Mouse (Mus musculus) telencephalon, adult 2 months (tissue): Measurements from ENCODE around the gene Styk1.
"Not testable (repeated sequence)": the region's sequence is repeated elsewhere in the genome, so short reads cannot be mapped to it uniquely, and the experiment has no call there.

Source experiments
- DNase-seq: peaks from one replicate; pipeline ENCODE4 v3.0.0-alpha.2; 2011; ENCODE audit warnings: low read depth, low spot score

The Styk1 gene

GRCm38 (mm10) chr6:131292991-131293788, 60.2 kb downstream of the Styk1 start, which contains the start of gene Magohb:
Gene Magohb (minus strand): TSS chr6:131293244.
- peak; percentile 58 for DNase-seq

- DNase-seq, result peak; percentile 2
Measured at GRCm38 (mm10) chr6:131292276-131292990, 61.0 kb downstream of the Styk1 start.

- DNase-seq, result peak; percentile 2
Measured at GRCm38 (mm10) chr6:131290430-131290829, 63.0 kb downstream of the Styk1 start.

GRCm38 (mm10) chr6:131278160-131278559, 75.2 kb downstream of the Styk1 start:
- not testable (repeated sequence) for DNase-seq

GRCm38 (mm10) chr6:131276659-131277058, 76.7 kb downstream of the Styk1 start:
- no peak for DNase-seq

- DNase-seq, result no peak
Measured at GRCm38 (mm10) chr6:131272311-131272710, 81.1 kb downstream of the Styk1 start.

- no peak for DNase-seq
Measured at GRCm38 (mm10) chr6:131270312-131270711, 83.1 kb downstream of the Styk1 start.

- no peak for DNase-seq
Measured at GRCm38 (mm10) chr6:131269599-131269998, 83.8 kb downstream of the Styk1 start.

- DNase-seq, result no peak
Measured at GRCm38 (mm10) chr6:131264175-131264574, 89.2 kb downstream of the Styk1 start.

GRCm38 (mm10) chr6:131262778-131263177, 90.6 kb downstream of the Styk1 start:
- DNase-seq, result no peak

GRCm38 (mm10) chr6:131262009-131262408, 91.4 kb downstream of the Styk1 start:
- DNase-seq, result no peak
